Mouse (Mus musculus) hindbrain, embryonic 13.5 days (tissue): ENCODE data around the gene Atp2b2. TPM values are rescaled to one million over a fixed set of nuclear protein-coding genes. Genes with fewer than 3 reads are reported as not detected.
A peak's percentile ranks its signal among the peaks of the same experiment; 100 is the strongest.

Experiments
- ATAC-seq: fragments of 200-750 bp; cut with Nextera tagmentation; 2 replicates; pipeline ENCODE4 v1.8.0; 2017; ENCODE audit warnings: moderate TSS enrichment; ENCODE audit not compliant: low FRiP score
- H3K27ac ChIP-seq: fragments of 300-500 bp; sonication (generic); 2 replicates; pipeline ENCODE4 v1.5.1; 2015; ENCODE audit warnings: inconsistent platforms, mild to moderate bottlenecking, moderate library complexity
- H3K27me3 ChIP-seq: fragments of 300-500 bp; sonication (generic); 2 replicates; pipeline ENCODE4 v1.6.1; 2015; ENCODE audit warnings: mild to moderate bottlenecking, inconsistent platforms
- H3K36me3 ChIP-seq: fragments of 300-500 bp; sonication (generic); 2 replicates; pipeline ENCODE4 v1.6.1; 2015; ENCODE audit warnings: mild to moderate bottlenecking, inconsistent platforms
- H3K4me1 ChIP-seq: fragments of 300-500 bp; sonication (generic); replicated peaks from 2 replicates; pipeline ENCODE4 v1.6.1; 2015; ENCODE audit warnings: inconsistent platforms
- H3K4me2 ChIP-seq: fragments of 300-500 bp; sonication (generic); 2 replicates; pipeline ENCODE4 v1.6.1; 2015; ENCODE audit warnings: inconsistent platforms, mild to moderate bottlenecking, moderate library complexity
- H3K4me3 ChIP-seq: fragments of 300-500 bp; sonication (generic); 2 replicates; pipeline ENCODE4 v1.5.1; 2015; ENCODE audit warnings: mild to moderate bottlenecking, inconsistent platforms
- H3K9ac ChIP-seq: fragments of 300-500 bp; sonication (generic); 2 replicates; pipeline ENCODE4 v1.6.1; 2015; ENCODE audit warnings: mild to moderate bottlenecking, inconsistent platforms
- H3K9me3 ChIP-seq: fragments of 300-500 bp; sonication (generic); 2 replicates; pipeline ENCODE4 v1.6.1; 2016; ENCODE audit warnings: inconsistent platforms
- WGBS: fragments of 180-500 bp; shearing (Covaris S2); methylation state at CpG from one replicate; pipeline ENCODE4 v1.1.7; 2015; 5-methylcytosine and 5-hydroxymethylcytosine counted together
- polyA plus RNA-seq: library from polyadenylated mRNA; unstranded; fragments of >200 nt; fragmentation: Nextera tagmentation; extraction: Ambion mirVana; gene quantifications from 2 replicates; pipeline ENCODE4 v1.2.1, GENCODE M21; 2015

Gene Atp2b2
- polyA plus RNA-seq, 1 experiment from 2014 or later, result 24.6 TPM

GRCm38 (mm10) chr6:114000928-114001327 lies 41.5 kb downstream of the Atp2b2 start:
- H3K9me3 ChIP-seq, result peaks cover 7% of the 10 kb centered on the region; the same call in 1 of the 2 replicates
- H3K9ac ChIP-seq, result no peak overlapping the region
- H3K36me3 ChIP-seq, result no peaks in the 10 kb centered on the region
- no peaks in the 10 kb centered on the region for H3K27me3 ChIP-seq
- no peak overlapping the region for H3K27ac ChIP-seq
- H3K4me2 ChIP-seq, result no peak overlapping the region
- H3K4me1 ChIP-seq, result no peaks in the 10 kb centered on the region
- no peak overlapping the region for H3K4me3 ChIP-seq
- WGBS, result 84% methylated on average over 6 of the region's 6 CpGs
- ATAC-seq, result no peak

GRCm38 (mm10) chr6:114000304-114000703 lies 42.1 kb downstream of the Atp2b2 start:
- ATAC-seq, result no peak
- WGBS, result 58% methylated on average over 7 of the region's 7 CpGs
- Histone ChIP-seq H3K4me2 (no peak overlapping the region), H3K9me3 (peaks cover 7% of the 10 kb centered on the region; the same call in 1 of the 2 replicates), H3K4me1 (no peaks in the 10 kb centered on the region), H3K36me3 (no peaks in the 10 kb centered on the region), H3K4me3 (no peak overlapping the region), H3K27ac (no peak overlapping the region), H3K27me3 (no peaks in the 10 kb centered on the region), H3K9ac (no peak overlapping the region)

- Histone ChIP-seq H3K27me3 (no peaks in the 10 kb centered on the region), H3K4me1 (no peaks in the 10 kb centered on the region), H3K4me2 (no peak overlapping the region), H3K9me3 (peaks cover 7% of the 10 kb centered on the region; the same call in 1 of the 2 replicates), H3K4me3 (no peak overlapping the region), H3K9ac (no peak overlapping the region), H3K27ac (no peak overlapping the region), H3K36me3 (no peaks in the 10 kb centered on the region)
- WGBS, result 74% methylated on average over 2 of the region's 2 CpGs
- ATAC-seq, result no peak
These were observed 44.0 kb downstream of the Atp2b2 start for GRCm38 (mm10) chr6:113998413-113998812.

GRCm38 (mm10) chr6:113994176-113994575 lies 48.2 kb downstream of the Atp2b2 start:
- H3K9me3 ChIP-seq, result peaks cover 7% of the 10 kb centered on the region; the same call in 1 of the 2 replicates
- ATAC-seq, result no peak
- no peak overlapping the region for H3K27ac ChIP-seq
- H3K4me1 ChIP-seq, result peaks cover 14% of the 10 kb centered on the region
- no peaks in the 10 kb centered on the region for H3K27me3 ChIP-seq
- no peak overlapping the region for H3K9ac ChIP-seq
- H3K36me3 ChIP-seq, result no peaks in the 10 kb centered on the region
- 94% methylated on average over 5 of the region's 5 CpGs for WGBS
- no peak overlapping the region for H3K4me3 ChIP-seq
- H3K4me2 ChIP-seq, result no peak overlapping the region

- H3K27ac ChIP-seq, result no peak overlapping the region
- ATAC-seq, result no peak
- no peaks in the 10 kb centered on the region for H3K9me3 ChIP-seq
- H3K36me3 ChIP-seq, result no peaks in the 10 kb centered on the region
- H3K4me2 ChIP-seq, result no peak overlapping the region
- WGBS, result 80% methylated on average over 2 of the region's 2 CpGs
- no peaks in the 10 kb centered on the region for H3K27me3 ChIP-seq
- no peak overlapping the region for H3K9ac ChIP-seq
- peaks cover 14% of the 10 kb centered on the region for H3K4me1 ChIP-seq
- no peak overlapping the region for H3K4me3 ChIP-seq
These were observed 50.3 kb downstream of the Atp2b2 start for GRCm38 (mm10) chr6:113992101-113992500.

- Histone ChIP-seq H3K27me3 (no peaks in the 10 kb centered on the region), H3K4me1 (peaks cover 17% of the 10 kb centered on the region), H3K4me3 (no peak overlapping the region), H3K4me2 (no peak overlapping the region), H3K36me3 (no peaks in the 10 kb centered on the region), H3K9me3 (no peaks in the 10 kb centered on the region), H3K9ac (no peak overlapping the region), H3K27ac (peak overlapping the region; percentile 37; the same call in 1 of the 2 replicates)
- 48% methylated on average over 11 of the region's 11 CpGs for WGBS
- peak; percentile 61; the same call in 1 of the 2 replicates for ATAC-seq
These were observed 50.9 kb downstream of the Atp2b2 start for GRCm38 (mm10) chr6:113991482-113991881.

- no peaks in the 10 kb centered on the region for H3K36me3 ChIP-seq
- no peak overlapping the region for H3K9ac ChIP-seq
- no peak overlapping the region for H3K4me3 ChIP-seq
- H3K27ac ChIP-seq, result no peak overlapping the region
- H3K4me1 ChIP-seq, result peaks cover 17% of the 10 kb centered on the region
- no peak for ATAC-seq
- no peak overlapping the region for H3K4me2 ChIP-seq
- no peaks in the 10 kb centered on the region for H3K27me3 ChIP-seq
- WGBS, result 17% methylated on average over 1 of the region's 1 CpGs
- no peaks in the 10 kb centered on the region for H3K9me3 ChIP-seq
These were observed 52.4 kb downstream of the Atp2b2 start for GRCm38 (mm10) chr6:113990044-113990443.

- 94% methylated on average over 2 of the region's 2 CpGs for WGBS
These were observed 53.9 kb downstream of the Atp2b2 start for GRCm38 (mm10) chr6:113988521-113988920.

GRCm38 (mm10) chr6:113986671-113987070 lies 55.7 kb downstream of the Atp2b2 start:
- WGBS, result 41% methylated on average over 4 of the region's 4 CpGs
- no peak overlapping the region for H3K9ac ChIP-seq
- H3K4me1 ChIP-seq, result peaks cover 11% of the 10 kb centered on the region
- H3K4me2 ChIP-seq, result no peak overlapping the region
- no peaks in the 10 kb centered on the region for H3K27me3 ChIP-seq
- no peak overlapping the region for H3K27ac ChIP-seq
- no peaks in the 10 kb centered on the region for H3K36me3 ChIP-seq
- ATAC-seq, result peak; percentile 52; the same call in 1 of the 2 replicates
- no peaks in the 10 kb centered on the region for H3K9me3 ChIP-seq
- H3K4me3 ChIP-seq, result no peak overlapping the region

More at GRCm38 (mm10) chr6:113988521-113988920, 53.9 kb downstream of the Atp2b2 start:
- no peak for ATAC-seq
- peaks cover 17% of the 10 kb centered on the region for H3K4me1 ChIP-seq
- H3K27ac ChIP-seq, result no peak overlapping the region
- H3K9me3 ChIP-seq, result no peaks in the 10 kb centered on the region
- H3K27me3 ChIP-seq, result no peaks in the 10 kb centered on the region
- H3K4me2 ChIP-seq, result no peak overlapping the region
- H3K9ac ChIP-seq, result no peak overlapping the region
- no peak overlapping the region for H3K4me3 ChIP-seq
- H3K36me3 ChIP-seq, result no peaks in the 10 kb centered on the region

GRCm38 (mm10) chr6:113978673-113979072 lies 63.7 kb downstream of the Atp2b2 start:
- ATAC-seq, result no peak
- H3K27me3 ChIP-seq, result 0 out of 2 replicates have a peak, but pooled peaks cover 4% of the 10 kb centered on the region
- WGBS, result 94% methylated on average over 8 of the region's 8 CpGs
- no peaks in the 10 kb centered on the region for H3K9me3 ChIP-seq
- no peaks in the 10 kb centered on the region for H3K4me1 ChIP-seq
- H3K9ac ChIP-seq, result no peak overlapping the region
- no peaks in the 10 kb centered on the region for H3K36me3 ChIP-seq
- no peak overlapping the region for H3K4me3 ChIP-seq
- H3K4me2 ChIP-seq, result no peak overlapping the region
- no peak overlapping the region for H3K27ac ChIP-seq

GRCm38 (mm10) chr6:113978091-113978650 lies 64.2 kb downstream of the Atp2b2 start:
- H3K4me1 ChIP-seq, result no peaks in the 10 kb centered on the region
- WGBS, result 82% methylated on average over 5 of the region's 5 CpGs
- H3K36me3 ChIP-seq, result no peaks in the 10 kb centered on the region
- no peak overlapping the region for H3K27ac ChIP-seq
- H3K4me2 ChIP-seq, result no peak overlapping the region
- H3K9me3 ChIP-seq, result no peaks in the 10 kb centered on the region
- no peak overlapping the region for H3K9ac ChIP-seq
- ATAC-seq, result no peak
- no peak overlapping the region for H3K4me3 ChIP-seq
- H3K27me3 ChIP-seq, result 0 out of 2 replicates have a peak, but pooled peaks cover 4% of the 10 kb centered on the region

GRCm38 (mm10) chr6:113970900-113971299 lies 71.5 kb downstream of the Atp2b2 start:
- H3K36me3 ChIP-seq, result no peaks in the 10 kb centered on the region
- H3K27ac ChIP-seq, result no peak overlapping the region
- H3K27me3 ChIP-seq, result no peaks in the 10 kb centered on the region
- no peak overlapping the region for H3K4me2 ChIP-seq
- no peaks in the 10 kb centered on the region for H3K9me3 ChIP-seq
- WGBS, result 88% methylated on average over 2 of the region's 2 CpGs
- no peak overlapping the region for H3K9ac ChIP-seq
- H3K4me3 ChIP-seq, result no peak overlapping the region
- H3K4me1 ChIP-seq, result peaks cover 16% of the 10 kb centered on the region
- no peak for ATAC-seq

- ATAC-seq, result no peak
- WGBS, result 69% methylated on average over 9 of the region's 9 CpGs
- no peaks in the 10 kb centered on the region for H3K27me3 ChIP-seq
These were observed 71.9 kb downstream of the Atp2b2 start for GRCm38 (mm10) chr6:113970464-113970863.

More at GRCm38 (mm10) chr6:113970464-113970863, 71.9 kb downstream of the Atp2b2 start:
- no peak overlapping the region for H3K4me2 ChIP-seq
- peak overlapping the region; percentile 13; the same call in 1 of the 2 replicates for H3K9ac ChIP-seq
- H3K4me1 ChIP-seq, result peaks cover 20% of the 10 kb centered on the region
- H3K4me3 ChIP-seq, result no peak overlapping the region
- H3K9me3 ChIP-seq, result no peaks in the 10 kb centered on the region
- H3K36me3 ChIP-seq, result no peaks in the 10 kb centered on the region
- no peak overlapping the region for H3K27ac ChIP-seq
